ENCODE assay signal across 1 mouse cellular context in the genomic region with DNA sequence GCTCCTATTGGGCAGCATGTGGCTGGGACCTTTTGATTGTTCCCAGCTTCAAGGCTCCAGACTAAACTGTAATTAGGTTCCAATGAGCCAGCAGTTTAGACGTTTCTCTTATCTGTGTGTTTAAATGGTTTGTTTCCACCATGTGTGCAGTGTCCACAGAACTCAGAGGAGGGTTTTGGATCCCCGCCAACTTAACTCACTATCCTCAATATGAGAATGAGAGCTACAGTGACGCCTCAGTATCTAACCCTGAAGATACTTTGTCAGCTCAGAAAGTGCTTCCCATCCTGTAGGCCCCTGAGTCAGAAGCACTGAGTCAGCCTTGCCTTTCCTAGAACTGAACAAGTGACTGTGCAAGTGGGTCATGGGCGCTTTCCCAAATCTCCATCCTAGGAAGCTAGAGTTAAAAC.
TF ChIP-seq lines count a peak whose summit lies in the region.

No protein-coding gene starts in this region.

TF ChIP-seq in MEL, 35 proteins besides CTCF, POLR2A, EP300 and RAD21 (continued from another document):
- peak; percentile 71 for TF ChIP-seq TBP (IDR thresholded peaks at IDR 0.05; ENCODE audit: low read depth, low read length)
- TF ChIP-seq ZKSCAN1 (IDR thresholded peaks at IDR 0.05; ENCODE audit: low read depth, low read length), result no peak
- no peak for TF ChIP-seq ELF1 (IDR thresholded peaks at IDR 0.05; ENCODE audit: low read depth, low read length)
- TF ChIP-seq HCFC1 (IDR thresholded peaks at IDR 0.05; ENCODE audit: low read depth, low read length), result peak; percentile 37; the same call in 1 of the 2 replicates
- TF ChIP-seq KAT2A (conservative IDR thresholded peaks at IDR 0.05; ENCODE audit: low read depth, low read length), result no peak
- TF ChIP-seq MAFK (IDR thresholded peaks at IDR 0.05; ENCODE audit: borderline replicate concordance, low read depth, low read length), result no peak
- no peak for TF ChIP-seq CHD1 (IDR thresholded peaks at IDR 0.05; ENCODE audit: low read depth, low read length)
- peak; percentile 9; the same call in 1 of the 2 replicates for TF ChIP-seq TCF12 (IDR thresholded peaks at IDR 0.05; ENCODE audit: low read depth, low read length)
- TF ChIP-seq ETS1 (IDR thresholded peaks at IDR 0.05; ENCODE audit: low read depth, low read length), result peak; percentile 93
- no peak for TF ChIP-seq MEF2A (IDR thresholded peaks at IDR 0.05; ENCODE audit: extremely low read depth, insufficient replicate concordance, low read depth, low read length, poor library complexity, severe bottlenecking)
- TF ChIP-seq SMC3 (IDR thresholded peaks at IDR 0.05; ENCODE audit: low read depth, low read length), result no peak
- TF ChIP-seq NELFE (IDR thresholded peaks at IDR 0.05; ENCODE audit: low read depth, low read length), result no peak
- no peak for TF ChIP-seq JUND (IDR thresholded peaks at IDR 0.05; ENCODE audit: low read depth, low read length)
- TF ChIP-seq MYB (IDR thresholded peaks at IDR 0.05; ENCODE audit: low read depth, low read length), result no peak
- TF ChIP-seq RCOR1 (IDR thresholded peaks at IDR 0.05; ENCODE audit: low read depth, low read length), result 0 out of 2 replicates have a peak, but pooled peaks have one; percentile 14
- no peak for TF ChIP-seq E2F4 (IDR thresholded peaks at IDR 0.05; ENCODE audit: borderline replicate concordance, low read depth, low read length)
- no peak for TF ChIP-seq USF1 (IDR thresholded peaks at IDR 0.05; ENCODE audit: low read depth, low read length)
- TF ChIP-seq ZNF384 (IDR thresholded peaks at IDR 0.05; ENCODE audit: low read depth, low read length), result no peak
- no peak for TF ChIP-seq NRF1 (IDR thresholded peaks at IDR 0.05; ENCODE audit: insufficient read depth, low read depth, low read length, poor library complexity, severe bottlenecking)
- no peak for TF ChIP-seq ZMIZ1 (IDR thresholded peaks at IDR 0.05; ENCODE audit: low read depth, low read length)
- no peak for TF ChIP-seq POLR2AphosphoS2 (IDR thresholded peaks at IDR 0.05; ENCODE audit: low read length)
- TF ChIP-seq ZC3H11A (IDR thresholded peaks at IDR 0.05; ENCODE audit: low read depth, low read length), result no peak
- peak; percentile 95 for TF ChIP-seq SIN3A (IDR thresholded peaks at IDR 0.05; ENCODE audit: low read length)
TF ChIP-seq in MEL: peak in this region for 11.
